Mouse (Mus musculus) adrenal gland, postnatal 25 days (tissue): ENCODE data around the gene Espn. TPM values are rescaled to one million over a fixed set of nuclear protein-coding genes. Genes with fewer than 3 reads are reported as not detected.
A peak's percentile ranks its signal among the peaks of the same experiment; 100 is the strongest.

ENCODE experiments used
- DNase-seq: peaks from one replicate; pipeline ENCODE4 v3.0.0; 2021; ENCODE audit warnings: mixed read lengths
- total RNA-seq: library from RNA; stranded (reverse); gene quantifications from 2 replicates; pipeline ENCODE4 v1.2.3, GENCODE M21; 2021

Espn gene
- total RNA-seq, 1 experiment from 2014 or later: 1.2 TPM

DNA sequence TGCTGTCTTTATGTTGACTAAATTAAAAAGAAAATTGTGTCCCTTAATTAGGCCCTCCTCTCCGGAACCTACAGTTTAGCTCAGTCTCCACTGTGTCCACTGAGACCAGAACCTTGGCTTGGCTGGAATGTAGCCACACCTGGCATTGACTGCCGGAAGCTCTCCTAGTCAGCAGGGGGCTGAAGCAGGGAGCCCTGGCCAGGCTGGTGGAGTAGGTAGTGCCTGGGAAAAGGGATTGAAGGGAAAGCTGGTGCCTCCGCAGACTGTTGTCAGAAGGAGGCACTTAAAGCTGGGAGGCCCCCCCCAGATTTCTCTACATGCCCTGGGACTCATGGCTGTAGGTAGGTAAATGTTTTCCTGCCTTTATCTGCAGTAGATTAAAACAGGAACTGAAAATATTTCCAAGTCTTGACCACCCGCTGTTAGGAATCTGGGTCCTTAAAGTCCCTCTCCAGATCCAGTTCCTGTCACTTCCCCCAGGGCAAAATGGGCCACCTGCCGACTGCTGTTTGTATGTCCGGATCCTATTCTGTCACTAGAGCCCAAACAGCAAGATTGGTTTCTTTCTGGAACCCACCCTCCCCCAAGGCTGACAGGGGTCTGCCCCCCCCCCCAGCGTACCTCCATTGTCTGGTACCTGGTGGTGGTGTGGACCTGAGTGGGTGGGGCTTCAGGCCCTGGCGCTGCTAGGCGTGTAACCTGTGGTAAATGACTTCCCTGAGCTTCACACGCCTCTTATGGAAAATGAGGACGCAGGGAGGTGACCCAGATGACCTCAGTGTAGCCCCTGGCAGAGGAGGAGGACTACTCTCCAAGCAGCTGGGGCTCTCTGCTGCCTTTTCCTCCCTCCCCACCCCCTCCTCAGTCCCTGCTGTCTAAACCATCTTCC, 54.0 kb downstream of the Espn start:
- DNase-seq: no peak

DNA sequence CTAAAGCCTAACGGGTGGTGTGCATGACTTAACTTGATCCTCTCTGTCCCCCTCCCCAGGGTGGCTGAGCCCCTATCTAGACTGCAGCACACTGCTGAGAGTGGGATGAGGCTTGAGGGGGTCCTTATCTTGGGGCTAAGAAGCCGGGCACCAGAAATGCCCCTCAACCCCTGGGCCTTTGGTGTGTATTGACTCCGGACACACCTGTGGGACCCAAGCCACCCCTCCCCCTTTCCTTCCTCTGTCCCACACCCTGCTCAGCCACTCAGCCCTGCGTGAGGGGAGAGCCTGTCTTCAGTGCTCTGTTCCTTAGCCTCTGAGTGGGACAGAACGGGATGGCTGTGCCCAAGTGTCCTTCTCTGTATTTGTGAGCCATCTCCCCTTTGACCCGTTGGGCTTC, 55.2 kb downstream of the Espn start:
- DNase-seq: no peak

DNA sequence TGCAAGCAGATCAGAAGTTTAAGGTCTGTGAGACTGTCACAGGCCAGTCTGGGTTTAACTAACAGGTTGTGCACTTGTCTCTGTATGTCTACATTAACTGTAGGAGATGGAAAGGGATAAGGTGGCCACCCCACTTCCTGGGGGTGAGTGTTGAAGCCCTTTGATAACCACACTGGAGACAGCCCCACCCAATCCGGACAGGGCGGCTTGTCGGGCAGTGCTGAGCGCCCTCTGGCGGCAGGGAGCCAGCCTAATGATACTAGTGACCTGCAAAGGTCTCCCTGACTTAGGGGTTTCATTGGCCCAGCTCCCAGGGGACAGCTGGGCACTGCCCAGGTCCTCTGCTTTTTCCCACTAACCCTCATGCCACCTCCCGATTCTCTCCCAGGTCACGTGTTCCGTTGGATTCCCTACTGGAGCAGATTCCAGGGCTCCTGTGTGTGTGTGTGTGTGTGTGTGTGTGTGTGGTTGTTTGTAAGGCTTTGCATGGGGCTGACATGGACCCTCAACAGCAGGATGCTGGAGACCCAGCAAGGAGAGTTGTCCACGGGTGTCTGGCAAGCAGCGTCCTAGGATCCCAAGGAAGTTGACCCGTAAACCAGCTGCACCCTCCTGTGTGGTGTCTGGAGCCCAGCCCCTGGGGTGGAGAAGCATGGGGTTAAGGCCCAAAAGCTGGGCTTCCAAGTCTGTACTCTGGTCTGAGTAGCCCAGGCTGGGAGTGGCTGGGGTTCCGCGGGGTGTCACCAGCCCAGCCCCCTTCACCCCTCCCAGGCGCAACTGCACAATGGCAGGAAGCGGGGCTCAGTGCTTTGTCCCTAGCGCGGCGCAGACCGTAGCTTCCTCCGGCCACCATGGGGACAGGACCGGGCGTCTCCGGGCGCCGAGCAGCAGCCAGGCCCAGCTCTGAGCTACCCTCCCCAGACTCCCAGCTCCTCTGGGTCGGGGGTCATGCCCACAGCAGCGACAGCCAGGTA, 55.9 kb downstream of the Espn start:
- DNase-seq: peak; percentile 87

DNA sequence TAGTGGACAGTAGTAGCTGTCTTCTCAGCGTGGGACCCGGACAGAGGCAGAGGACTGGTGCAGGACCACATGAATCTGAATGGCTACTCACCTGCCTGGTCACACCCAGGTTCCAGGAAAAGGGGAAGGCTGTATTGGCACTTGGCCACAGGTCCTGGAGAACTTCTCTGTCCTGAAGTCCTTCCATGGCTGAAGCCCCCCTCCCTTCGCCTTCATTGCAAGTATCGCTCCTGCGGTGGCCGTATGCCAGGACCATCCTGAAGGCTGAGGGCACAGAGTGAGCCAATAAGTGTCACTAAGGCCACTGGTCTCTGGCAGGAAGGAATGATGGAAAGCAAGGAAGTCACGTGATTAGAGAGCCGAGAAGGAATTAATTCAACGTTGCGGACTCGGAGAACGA, 57.9 kb downstream of the Espn start:
- no peak for DNase-seq

DNA sequence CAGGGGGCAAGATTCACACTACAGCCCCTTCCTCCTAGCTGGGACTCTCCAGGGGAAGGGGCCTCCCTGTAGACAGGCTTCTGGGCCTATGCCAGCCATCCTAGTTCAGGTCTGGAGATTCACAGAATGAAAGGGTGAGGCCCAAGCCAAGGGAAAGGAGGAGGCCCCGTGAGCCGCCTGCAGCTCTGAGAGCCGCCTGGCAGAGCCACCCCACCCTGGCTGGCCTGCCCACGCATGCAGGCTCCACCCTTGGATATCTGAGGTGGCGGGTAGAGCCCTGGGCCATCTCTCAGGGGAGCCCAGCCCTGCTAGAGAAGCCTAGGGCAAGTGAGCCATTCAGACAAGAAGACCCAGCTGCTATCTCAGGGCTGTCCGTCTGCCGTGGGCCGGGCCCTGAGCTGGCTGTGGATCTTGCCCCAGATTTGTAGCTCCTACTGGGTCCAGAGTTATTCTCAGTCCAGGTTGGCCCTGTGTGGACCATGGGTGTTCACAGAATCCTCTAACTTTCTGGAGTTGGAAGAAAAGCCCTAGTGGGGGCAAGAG, 59.3 kb downstream of the Espn start:
- DNase-seq: no peak

DNA sequence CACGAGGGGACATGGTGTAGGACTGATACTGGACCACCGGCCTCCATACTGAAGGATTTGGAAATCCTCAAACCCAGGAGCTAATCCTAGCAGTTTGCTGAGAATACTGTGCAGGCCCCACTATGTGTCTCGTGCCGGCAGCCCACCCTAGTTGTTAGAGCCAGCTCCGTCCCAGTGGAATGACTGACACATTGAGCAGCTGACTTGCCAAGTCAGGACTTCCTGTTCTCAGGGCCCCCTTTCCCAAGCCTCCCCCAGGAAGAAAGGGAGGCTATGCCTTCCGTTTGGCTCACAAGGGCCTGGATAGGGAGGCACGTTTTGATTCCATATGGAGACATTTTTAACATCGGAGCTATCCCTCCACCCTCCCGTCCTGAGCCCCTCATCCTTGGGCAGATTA, 62.0 kb downstream of the Espn start:
- DNase-seq: no peak

DNA sequence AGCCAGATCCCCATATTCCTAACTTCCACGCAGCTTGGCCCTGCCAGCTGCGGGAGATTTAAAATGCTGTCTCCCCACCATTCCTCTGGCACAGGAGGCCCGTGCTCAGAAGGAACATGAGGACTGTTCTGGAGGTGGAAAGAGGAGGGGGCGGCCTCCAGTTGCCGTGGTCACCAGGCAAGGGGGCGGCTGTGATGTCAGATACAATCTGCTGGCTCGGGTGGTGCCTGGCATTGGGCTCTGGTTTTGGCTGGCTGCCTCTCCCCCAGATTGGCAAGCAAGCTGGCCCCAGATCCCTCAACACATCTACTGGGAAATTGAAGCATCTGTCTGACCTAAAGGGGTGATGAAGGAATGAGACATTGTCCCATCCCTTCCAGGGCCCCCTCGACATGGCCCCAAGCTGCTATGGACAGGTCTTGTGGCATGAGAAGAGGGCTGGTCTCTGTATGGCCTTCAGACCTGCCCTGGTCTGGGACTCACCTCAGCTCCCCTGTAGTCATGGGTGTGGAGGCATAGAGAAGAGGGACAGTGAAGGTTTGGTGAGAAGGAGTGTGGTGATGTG, 63.5 kb downstream of the Espn start:
- no peak for DNase-seq

DNA sequence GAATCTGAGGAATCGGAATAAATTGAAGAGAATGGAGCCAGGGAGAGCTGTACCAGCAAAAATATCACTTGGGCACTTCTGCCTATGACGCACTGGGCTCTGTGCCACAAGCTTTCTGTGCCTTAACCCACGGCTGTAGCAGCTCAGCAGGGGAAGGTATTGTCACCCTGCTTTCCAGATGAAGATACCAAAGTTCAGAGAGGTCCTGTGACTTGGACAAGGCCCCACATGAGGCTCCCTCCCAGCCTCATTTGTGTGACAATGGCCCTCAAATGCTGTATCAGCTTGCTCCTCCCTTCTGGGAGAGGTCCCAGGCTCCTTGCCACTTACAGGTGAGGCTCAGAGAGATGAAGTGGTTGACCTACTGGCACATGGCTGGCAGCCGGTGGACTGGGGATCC, 64.0 kb downstream of the Espn start:
- DNase-seq: peak; percentile 37

DNA sequence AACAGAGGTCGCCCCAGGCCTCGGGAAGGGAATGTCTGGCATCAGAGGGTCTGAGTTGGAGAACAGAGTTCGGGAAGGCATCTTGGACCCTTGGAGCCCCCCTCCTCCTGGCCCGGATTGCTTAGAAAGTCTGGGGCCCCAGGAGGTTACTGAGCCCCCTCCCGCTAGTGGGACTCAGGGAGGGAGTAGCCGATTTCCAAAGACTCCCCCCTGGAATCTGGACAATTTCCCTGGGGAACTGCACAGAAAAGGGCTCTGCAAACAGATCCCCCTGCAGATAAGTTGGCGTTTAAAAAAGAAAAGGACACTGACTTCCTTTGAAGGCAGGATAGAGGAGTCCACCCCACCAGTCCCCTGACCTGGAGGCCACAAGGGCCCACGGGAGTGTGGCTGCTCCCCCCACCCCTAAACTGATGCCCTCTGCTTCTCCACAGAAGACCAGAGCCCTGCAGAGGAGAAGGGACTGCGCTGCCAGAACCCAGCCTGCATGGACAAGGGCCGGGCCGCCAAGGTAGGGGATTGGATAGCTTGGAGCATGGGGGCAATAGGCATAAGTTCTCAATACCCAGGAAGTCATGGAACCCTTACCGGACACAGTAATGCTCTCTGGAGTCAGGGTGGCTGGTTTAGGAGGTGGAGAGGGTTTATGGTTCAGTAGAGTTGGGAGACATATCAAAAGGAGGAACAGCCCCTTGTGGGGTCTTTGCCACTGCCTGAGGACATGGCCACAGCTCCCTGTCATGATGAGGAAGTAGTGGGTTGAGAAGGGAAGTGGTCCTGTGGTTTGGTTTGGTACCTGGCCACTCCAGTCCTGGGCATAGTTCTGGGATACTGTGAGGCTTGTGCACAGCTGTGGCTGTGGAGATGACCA, 64.7 kb downstream of the Espn start:
- no peak for DNase-seq

DNA sequence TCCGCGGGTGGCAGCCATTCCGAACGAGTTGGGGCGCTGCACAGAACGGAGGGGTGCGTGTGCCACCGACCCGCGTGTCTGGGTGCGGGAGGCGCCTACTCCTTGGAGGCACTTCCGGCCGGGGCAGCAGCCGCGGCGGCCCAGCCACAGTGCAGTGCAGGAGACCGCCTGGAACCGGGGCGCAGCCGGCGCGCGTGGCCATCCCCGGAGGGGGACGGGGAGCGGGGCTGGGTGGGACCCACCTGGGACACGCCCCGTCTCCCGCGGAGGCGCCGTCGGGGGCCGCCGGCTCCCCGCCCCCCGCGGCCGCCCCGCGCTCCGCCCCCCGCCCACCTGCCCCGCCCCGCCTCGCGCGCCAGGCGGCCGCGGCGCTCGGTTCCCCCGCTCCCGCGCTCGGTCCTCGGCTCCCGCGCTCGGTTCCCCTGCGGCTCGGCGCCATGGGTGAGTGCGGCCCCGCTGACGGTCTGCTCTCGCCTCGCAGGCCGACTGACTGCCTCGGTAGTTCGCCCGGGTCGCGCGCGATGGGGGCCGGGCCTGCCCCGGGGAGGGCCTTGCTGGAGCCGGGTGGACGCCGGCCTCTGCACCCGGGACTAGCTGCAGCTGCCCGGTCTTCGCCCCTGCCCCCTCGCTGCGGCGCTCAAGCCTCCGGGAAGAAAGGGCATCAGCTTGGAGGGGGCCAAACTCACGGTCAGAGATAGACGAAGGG, 65.5 kb downstream of the Espn start:
- peak; percentile 80 for DNase-seq

DNA sequence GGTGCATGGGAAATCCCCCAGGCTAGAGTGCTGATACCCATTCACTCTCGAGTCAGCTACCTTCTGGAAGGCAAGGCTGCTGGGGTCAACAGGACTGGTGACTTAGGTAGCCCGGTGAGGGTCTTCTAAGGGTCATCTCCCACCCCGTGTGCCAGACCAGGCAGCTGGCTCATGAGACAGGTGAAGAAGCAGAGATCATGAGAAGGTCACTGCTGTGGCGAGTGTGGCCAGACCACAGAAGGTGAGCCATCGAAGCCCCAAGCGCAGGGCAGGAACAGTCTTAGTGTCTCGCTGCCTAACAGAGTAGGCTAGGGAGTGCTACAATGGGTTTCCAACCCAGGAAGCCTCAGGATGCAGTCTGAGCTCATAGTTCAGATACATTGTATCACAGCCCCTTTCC, 67.6 kb downstream of the Espn start:
- DNase-seq: no peak

DNA sequence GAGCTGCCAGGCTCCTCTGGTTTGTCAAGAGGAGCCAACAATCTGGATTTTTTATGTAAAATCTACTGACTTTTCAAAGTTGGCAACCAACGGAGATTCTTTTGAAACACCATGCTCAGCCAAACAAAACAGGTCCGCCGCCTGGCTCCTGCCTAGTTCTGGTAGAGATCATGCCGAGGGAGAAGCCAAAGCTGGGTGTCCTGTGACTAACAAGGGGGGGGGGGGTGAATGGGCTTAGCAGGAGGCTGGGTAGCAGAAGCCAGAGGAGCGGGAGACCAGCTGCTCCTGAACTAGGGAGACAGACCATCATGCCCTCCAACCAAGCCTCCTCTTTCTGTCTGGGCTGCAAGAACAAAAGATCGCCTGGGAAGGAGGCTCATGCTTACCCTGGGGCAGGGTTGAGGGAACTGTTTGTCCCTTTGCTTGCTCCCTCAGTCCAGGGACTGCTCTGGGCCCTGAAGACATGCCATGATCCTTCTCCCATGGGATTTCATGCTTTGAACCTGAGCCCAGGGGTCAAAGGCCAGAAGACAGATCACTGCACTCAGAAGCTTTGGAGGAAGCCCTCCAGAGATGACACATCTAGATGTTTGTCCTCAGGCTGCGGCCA, 68.5 kb downstream of the Espn start:
- DNase-seq: no peak

DNA sequence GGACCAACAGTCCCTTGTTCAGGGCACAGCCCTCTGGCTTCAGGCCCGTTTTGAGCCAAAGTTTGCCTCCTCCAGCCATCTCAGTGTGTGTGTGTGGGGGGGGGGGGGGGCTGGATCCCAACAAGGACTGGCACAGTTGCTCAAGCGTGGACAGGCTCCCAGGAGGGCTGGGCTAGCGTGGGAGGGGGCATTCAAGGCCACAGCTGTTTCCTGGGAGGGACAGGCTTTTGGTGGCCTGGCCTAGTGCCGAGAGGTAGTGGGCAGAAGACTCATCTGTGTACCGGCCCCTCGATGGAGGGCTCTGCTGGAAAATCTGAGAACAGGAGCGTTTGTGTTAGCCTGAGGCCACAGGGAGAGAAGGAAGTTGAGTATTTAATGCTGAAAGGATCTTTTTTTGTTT, 72.2 kb downstream of the Espn start:
- no peak for DNase-seq

DNA sequence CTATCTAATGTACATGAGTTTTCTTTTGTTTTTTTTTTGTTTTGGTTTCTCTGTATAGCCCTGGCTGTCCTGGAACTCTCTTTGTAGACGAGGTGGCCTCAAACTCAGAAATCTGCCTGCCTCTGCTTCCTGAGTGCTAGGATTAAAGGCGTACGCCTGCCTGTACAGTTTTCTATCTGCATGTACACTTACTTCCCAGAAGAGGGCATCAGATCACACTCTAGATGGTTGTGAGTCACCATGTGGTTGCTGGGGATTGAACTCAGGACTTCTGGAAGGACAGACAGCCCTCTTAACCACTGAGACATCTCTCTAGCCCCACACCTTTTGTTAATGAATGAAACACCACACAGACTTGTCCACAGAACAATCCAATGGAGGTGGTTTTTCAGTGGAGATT, 72.9 kb downstream of the Espn start:
- DNase-seq: no peak

DNA sequence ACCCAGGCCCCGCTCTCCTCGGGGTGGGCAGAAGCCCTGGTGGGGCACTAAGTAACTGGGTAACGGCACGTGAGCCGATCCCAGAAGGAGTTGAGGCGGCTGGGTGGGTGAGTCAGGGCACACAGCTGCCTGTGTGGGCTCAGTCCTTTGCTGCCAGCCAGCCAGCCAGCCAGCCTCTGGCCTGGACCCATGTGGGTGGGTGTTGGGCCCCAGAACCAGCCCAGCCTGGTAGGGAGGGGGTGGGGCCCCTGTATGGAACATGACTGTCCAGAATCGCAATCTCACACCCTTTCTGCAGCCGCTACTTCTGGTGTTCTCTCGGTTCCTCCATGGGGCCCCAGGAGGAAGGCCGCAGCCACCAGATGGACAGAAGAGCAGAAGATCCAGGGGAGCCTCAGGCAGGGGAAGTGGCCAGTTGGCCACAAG, 74.1 kb downstream of the Espn start:
- DNase-seq: no peak

DNA sequence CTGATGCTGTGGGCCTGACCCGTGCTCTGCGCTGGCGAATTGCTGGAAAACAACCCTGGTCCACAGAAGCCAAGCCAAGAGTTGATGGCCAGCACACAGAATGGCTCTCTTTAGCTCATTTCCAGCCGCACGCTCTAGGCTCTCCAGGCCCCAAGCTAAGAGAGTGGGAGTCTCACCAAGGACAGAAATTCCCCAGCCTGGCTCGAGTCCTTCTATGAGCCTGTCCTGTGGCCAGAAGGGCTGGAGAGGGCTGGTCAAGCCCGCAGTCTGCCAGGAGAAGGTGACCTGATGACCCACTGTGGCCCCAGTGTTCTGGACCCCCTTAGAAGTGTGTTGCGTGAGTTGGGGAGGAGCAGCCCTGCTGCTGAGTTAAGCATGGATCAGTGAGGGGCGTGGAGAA, 75.0 kb downstream of the Espn start:
- no peak for DNase-seq

DNA sequence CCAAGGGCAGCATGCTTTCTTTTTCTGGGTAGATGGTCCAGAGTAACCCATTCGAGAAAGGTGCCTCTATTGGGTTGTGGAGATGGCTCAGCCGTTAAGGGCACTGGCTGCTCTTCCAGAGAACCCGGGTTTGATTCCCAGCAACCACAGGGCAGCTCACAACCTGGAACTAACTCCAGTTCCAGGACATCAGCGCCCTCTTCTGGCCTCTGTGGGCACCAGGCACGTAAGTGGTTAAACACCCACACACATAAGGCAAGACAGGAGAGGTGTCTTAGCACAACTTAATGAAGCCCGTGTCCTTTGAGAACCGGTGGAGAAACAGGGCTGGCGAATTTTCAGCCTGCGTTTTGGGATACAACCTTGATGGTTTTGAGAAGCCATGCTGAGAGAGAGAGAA, 77.6 kb downstream of the Espn start:
- no peak for DNase-seq

DNA sequence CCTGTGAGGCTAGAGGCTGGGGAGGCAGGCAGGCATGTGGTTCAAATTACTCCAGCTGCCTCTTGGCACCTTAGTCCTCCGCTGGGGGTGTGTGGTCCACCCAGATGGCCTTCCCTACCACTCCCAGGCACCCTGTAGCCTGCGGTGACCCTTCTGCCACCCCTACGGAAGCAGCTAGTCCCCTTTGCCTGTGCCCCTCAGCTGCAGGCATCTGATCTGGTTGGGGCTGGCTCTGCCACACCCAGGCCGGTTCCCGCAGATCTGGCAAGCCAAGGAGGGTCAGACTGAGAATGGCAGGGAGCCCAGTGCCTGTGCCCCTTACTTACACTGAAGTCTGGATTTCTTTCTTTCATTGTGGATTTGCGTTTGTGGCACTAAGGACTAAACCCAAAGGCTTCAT, 78.5 kb downstream of the Espn start:
- DNase-seq: no peak

DNA sequence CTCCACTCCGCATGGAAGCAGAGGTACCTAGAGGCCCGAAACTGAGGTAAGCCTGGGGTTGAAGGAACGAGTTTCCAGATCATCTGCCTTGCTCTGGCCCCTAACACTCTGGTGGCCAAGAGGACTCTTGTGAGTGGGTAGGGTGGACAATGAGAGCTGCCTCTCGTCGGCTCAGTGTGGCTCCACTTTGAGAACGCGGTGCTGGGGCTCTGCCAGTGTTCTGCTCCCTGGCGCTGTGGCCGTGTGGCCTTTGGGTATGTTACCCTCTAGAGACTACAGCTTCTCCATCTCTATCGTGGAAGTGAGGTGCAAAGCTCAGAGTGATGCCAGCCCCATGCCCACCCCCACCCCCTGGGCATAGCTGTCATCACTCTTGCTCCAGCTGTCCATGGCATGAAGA, 79.5 kb downstream of the Espn start:
- DNase-seq: no peak

DNA sequence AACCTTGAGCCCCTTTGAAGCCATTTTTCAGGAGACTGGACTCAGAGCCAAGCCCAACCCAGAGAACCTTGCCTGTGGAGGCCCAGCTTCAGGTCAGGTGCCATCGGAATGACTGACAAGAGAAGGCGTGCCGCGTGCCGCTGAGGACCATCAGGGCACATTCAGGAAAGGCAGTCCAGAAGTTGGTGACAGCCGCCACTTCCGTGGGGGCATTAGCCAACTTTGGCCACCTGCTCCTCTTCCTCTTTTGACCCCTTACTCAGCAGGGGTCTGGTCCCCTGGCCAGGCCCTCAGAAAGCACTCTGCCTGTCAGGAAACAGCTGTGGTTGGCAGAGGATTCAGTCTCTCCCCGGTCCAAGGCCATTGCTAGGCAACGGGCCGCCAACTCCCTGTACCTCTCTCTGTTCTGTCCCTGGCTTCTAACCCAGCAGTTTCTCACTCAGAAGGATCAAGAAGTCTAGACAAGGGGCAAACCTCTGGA, 80.0 kb downstream of the Espn start, which contains the start of gene Plekhg5:
Plekhg5 (plus strand) TSS at position 378 of the 481 bp plus-strand sequence.
- DNase-seq: peak; percentile 62
